Mouse (Mus musculus) yolk sac, embryonic 10.5 days (tissue): Measurements from ENCODE around the gene Dmrtb1.

Experiments used
- DNase-seq: peaks from one replicate; pipeline ENCODE4 v3.0.0-alpha.2; 2017; ENCODE audit warnings: low spot score

The Dmrtb1 gene

GRCm38 (mm10) chr4:107681099-107681849 is 2.8 kb downstream of the Dmrtb1 start:
- DNase-seq = no peak

DNA sequence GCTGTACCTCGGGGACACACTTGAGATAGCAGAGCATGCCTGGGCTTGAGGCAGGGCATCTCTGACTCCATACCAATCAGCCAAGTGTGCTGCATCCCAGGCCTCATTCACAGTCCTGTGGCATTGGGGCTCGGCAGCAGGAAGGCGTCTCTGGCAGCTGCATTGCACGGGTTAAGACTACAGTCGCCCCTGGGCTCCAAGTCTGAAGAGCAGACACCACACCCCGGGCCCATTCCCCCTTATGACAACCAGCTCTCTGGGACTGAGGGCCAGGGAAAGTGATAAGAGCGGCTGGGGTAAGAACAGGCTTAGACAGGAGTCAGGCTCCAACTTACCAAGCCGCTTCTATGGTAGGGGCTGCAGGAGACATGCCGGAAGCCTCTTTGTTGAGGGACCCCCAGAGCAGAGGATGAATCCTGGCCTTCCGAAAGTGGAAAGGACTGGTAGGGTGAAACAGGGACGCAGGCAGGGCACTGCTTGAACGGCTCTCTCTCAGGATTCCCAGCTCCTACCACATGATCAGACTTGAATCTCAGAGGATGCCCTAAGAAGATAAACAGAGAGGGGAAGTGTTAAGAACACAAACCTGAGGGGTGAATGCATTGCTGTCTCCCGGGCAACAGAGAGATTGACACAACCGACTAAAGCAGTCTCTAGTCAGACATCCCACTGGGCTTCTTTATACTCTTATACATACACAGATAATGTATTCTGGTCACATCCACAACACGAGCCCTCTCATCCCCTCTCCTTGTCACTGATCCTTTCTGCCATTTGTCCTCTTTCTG is 3.5 kb downstream of the Dmrtb1 start:
- no peak for DNase-seq

GRCm38 (mm10) chr4:107675645-107676044 is 8.4 kb downstream of the Dmrtb1 start:
- DNase-seq = no peak

GRCm38 (mm10) chr4:107674322-107674644 is 9.7 kb downstream of the Dmrtb1 start:
- no peak for DNase-seq

DNA sequence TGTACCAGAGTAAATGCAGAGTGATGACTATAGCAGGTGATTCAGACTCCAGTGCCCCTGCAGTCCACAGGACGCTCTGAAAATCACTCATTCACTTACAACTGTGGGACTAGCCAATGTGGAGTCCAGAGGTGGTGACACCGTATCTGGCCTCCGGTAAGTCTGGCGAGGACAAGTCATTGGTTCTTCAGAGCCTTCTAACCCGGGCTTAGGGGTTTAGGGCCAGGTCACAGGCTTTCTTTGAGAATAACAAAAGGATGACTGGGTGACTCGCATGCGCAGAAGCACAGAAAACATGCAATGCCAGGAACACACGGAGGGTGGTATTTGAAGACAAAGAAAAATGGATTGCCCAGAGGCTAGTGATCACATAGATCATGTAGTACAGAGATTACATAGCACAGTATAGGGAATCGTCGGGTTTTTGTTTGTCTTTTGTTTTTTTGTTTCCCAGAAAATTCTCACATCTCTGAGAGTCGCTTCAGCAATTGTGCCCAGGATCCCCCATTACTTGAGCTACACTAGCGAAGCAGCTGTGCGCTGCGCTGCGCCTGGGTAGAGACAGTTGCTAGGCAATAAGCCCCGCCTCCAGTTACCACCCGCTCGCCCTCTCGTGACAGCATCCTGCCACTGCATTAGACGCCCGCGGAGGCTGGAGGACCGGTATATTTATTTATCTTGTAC is 10.2 kb downstream of the Dmrtb1 start:
- DNase-seq = peak; percentile 50

DNA sequence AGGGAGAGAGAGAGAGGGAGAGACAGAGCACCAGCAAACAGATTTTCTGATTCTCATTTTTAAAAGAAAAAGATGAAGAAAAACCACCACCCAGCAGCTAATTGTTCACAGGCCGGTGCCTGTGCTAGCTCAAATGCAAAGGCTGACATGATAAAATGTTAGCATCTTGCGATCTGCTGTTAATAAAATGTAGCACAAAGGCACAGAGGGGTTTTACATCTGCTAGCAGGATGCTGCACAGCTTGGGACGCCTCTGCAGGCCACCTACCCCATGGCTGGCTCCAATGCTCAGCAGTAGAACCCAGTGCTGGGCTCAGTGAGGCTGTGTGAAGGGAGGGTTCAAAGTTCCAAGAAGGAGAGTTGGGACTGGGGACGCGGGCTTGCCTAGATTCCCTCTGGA is 13.3 kb downstream of the Dmrtb1 start:
- DNase-seq = no peak

DNA sequence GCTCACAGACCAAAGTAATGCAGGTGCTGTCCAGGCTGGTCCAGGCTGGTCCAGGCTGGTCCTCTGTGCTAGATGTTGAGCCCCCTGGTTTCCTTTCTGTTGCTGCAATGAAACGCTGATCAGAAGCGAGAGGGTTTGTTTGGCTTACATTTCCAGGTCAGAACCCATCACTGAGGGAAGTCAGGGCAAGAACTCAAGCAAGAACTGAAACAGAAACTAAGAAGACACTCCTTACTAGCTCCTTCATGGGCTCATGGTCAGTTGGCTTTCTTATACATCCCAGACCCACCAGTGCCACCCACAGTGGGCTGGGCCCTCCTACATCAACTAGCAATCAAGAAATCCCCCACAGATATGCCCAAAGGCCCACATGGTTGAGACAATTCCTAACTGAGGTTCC is 15.5 kb downstream of the Dmrtb1 start:
- no peak for DNase-seq

DNA sequence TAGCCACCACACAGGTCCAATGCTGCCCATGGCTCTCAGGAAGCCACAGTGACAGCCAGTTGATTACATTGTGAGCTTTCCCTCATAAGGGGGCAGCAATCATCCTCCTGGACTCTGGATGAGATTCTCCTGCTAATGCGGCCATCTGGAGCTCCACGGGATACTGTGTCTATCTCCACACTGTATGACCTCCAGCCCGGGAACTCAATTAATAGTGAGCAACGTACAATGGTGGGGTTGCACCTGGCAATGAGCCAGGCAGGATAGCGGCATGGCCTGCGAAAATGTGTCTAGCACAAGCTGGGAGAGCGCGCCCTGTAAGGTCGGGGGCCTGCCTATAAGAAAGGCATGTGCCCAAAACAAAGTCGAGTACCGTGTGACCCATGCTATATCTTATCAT is 23.4 kb downstream of the Dmrtb1 start:
- no peak for DNase-seq

DNA sequence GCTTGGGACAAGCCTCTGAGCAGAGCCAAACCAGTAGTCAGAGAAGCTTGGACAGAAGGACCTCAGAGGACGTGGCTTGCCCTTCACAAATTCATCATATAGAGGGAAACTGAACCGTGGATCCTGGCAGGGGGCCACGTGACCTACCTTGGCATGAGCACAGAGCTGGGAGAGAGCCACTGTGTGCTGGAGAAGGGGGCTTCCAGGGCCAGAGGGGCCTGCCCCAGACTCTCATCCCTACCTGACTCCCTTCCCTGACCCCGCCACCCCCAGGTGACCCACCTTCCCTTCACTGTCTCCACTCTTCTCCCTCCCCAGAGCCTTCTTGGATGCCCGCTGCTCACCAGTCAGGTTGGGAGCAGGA is 30.8 kb downstream of the Dmrtb1 start:
- DNase-seq = no peak

DNA sequence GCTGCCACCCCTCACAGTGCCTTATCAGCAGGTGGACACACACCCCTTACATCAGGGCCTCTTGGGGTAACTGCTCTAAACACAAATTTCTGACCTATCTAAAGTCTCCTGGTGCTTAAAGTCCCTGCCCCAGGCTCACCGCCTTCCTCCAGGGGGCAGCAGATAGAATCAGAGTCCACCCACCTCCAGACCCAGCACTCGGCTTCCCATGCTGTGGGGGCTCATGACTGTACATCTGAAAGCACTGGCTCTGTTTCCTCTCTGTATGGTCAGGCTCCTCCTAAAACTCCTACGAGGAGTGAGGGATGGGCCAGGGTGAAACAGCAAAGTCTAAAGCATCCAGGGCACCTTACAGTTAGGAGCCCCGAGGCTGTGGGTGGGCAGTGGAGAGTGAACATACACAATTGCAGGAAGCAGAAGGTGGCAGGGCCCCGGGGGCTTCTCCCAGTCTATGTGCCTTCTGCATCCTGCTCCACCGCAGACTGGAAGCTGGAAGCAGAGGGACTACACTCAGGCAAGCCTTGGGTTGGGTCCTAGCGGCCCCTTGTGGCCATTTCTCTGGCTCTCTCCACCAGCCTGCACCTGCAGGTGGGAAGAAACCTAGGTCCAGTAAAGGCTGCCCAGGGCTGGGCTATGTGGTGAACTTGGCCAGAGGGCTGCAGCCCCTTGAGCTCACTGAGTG is 31.3 kb downstream of the Dmrtb1 start:
- peak; percentile 64 for DNase-seq

- DNase-seq = no peak
Measured at GRCm38 (mm10) chr4:107651021-107651496, 33.0 kb downstream of the Dmrtb1 start.

GRCm38 (mm10) chr4:107648959-107649485 is 35.0 kb downstream of the Dmrtb1 start:
- DNase-seq = no peak

- DNase-seq = no peak
Measured at GRCm38 (mm10) chr4:107641624-107642023, 42.4 kb downstream of the Dmrtb1 start.

DNA sequence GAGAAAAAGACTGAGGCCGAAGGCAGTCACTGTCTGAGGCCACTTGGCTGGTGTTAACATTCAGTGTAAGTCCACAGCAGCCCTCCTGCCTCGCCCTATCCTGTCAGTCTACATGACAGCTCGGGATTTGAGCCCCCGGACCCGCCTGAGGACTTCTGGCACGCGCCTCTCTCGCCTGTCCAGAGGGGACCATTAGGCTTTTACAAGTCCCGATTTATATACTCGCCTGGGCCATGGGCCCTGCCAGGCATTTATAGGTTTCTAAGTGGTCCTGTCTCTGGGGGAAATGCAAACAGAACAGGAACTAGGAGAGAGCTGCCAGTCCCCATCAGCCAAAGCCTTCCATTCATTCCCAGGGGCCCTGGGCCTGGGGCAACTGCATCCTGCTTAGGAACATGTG is 45.7 kb downstream of the Dmrtb1 start:
- no peak for DNase-seq

GRCm38 (mm10) chr4:107637670-107638069 is 46.4 kb downstream of the Dmrtb1 start:
- DNase-seq = no peak

DNA sequence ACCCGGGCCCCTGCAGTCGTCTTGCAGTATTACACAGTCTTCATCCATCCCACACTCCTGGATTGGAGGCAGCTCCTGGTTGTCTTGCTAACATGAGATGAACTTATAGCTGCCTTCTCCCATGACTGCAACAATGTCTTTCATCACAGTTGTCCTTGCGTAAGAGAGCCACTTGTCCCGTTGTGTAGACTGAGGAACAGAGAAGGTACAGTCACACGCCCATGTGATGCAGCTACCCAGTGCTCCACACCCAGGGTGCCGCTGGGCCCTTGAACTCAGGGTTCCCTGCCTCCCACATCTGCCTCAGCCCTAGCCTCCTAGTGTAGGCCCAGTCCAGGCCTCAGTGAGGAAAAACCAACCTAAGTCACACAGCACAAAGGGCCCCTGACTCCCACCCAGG is 47.9 kb downstream of the Dmrtb1 start:
- no peak for DNase-seq

GRCm38 (mm10) chr4:107634631-107635030 is 49.4 kb downstream of the Dmrtb1 start:
- DNase-seq = no peak

DNA sequence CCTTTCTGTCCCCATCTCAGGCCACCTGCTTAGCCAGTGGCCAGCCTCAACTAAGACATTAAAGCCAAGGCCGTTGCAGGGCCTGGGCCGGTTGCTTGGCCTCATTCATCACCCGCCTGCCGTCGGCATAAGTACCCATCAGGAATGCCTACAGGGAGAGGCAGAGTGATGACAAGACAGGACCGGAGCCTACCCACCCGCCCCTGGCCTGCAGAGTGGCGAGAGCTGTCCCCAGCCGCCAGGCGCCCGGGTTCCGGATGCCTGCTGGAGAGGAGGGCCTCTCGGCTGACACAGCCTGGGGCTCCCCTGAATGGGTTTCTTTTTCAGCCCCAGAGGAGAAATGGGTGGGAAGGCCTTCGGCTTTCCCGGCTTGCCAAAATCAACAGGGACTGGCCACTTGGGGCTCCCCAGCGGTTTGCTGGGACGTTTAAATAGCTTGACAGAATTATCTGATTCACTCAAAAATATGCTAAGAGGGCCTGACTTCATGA is 55.1 kb downstream of the Dmrtb1 start:
- no peak for DNase-seq

GRCm38 (mm10) chr4:107628226-107628625 is 55.8 kb downstream of the Dmrtb1 start:
- DNase-seq = no peak
